ENCODE assay signal across 11 mouse cellular contexts in the genomic region with DNA sequence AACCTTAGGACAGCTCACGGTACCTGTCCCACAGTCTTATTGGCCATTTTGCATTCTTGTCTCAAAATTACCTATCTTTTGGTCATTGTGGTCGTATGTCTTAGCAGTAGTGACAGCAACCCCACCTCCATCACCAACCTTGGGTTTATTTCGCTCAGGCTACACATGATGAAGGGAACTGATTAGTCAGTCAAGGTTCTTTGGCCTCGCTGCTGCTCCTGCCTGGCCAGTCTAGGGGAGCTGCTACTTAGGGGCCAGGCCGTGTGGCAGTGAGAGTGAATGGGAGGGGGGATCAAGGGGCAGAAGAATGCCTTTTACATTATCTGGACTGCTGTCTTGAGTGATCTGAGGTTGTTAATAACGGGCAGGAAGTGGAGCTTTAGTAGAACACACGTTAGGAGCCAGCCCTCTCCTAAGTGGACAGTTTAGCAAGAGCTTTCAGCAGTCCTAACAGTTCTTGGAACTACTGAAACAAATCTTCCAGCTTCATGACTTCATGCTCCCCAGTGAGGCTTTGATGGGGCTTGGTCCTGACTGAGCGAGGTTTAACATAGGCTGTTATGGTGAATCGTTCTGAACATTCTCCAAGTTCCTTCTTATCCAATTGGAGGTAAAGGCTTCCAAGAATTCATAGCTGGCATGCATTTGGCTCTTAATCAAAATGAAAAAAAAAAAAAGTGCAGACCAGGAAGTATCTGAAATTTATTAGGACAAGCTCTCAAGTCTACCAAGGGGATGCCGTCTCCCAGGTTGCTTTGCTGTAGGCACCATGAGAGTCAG.
"Had no signal": no experiment of that assay in that cellular context is flagged by ENCODE, and none has a peak within 500 bp of the region (broad histone marks: within the 10 kb centered on the region; RNA-seq: fewer than 3 reads in every experiment).

No protein-coding gene starts in this region.

- H3K4me3 ChIP-seq: left cerebral cortex, adult 2 months; limb, embryonic 12.5 days; liver, embryonic 15.5 days; midbrain, embryonic 13.5 days; stomach, embryonic 15.5 days had no signal

- H3K27me3 ChIP-seq: limb, embryonic 12.5 days; liver, embryonic 15.5 days; midbrain, embryonic 13.5 days; stomach, embryonic 15.5 days had no signal

- H3K36me3 ChIP-seq: liver, embryonic 15.5 days had no signal

- DNase-seq: kidney, adult 8-10 months; kidney, postnatal 25 days; lung, postnatal 14 days; right cerebral cortex, postnatal 14 days; thymus, postnatal 4 days had no signal

- H3K27ac ChIP-seq: left cerebral cortex, adult 2 months; limb, embryonic 12.5 days; liver, embryonic 15.5 days; midbrain, embryonic 13.5 days; stomach, embryonic 15.5 days had no signal

- H3K9ac ChIP-seq: limb, embryonic 12.5 days; liver, embryonic 15.5 days; midbrain, embryonic 13.5 days; stomach, embryonic 15.5 days had no signal

- H3K9me3 ChIP-seq: limb, embryonic 12.5 days; liver, embryonic 15.5 days; midbrain, embryonic 13.5 days; stomach, embryonic 15.5 days had no signal

- H3K4me2 ChIP-seq: limb, embryonic 12.5 days; liver, embryonic 11.5 days; liver, embryonic 15.5 days; midbrain, embryonic 13.5 days; stomach, embryonic 15.5 days had no signal

- H3K4me1 ChIP-seq: limb, embryonic 12.5 days; liver, embryonic 15.5 days; midbrain, embryonic 13.5 days; stomach, embryonic 15.5 days had no signal
